Mouse (Mus musculus) liver, postnatal 0 days (tissue): ENCODE measurements around the gene Olfr554. TPM values are rescaled to one million over a fixed set of nuclear protein-coding genes. Genes with fewer than 3 reads are reported as not detected.
A peak's percentile ranks its signal among the peaks of the same experiment; 100 is the strongest.
"Not testable (repeated sequence)": the region's sequence is repeated elsewhere in the genome, so short reads cannot be mapped to it uniquely, and the experiment has no call there.

Source experiments
- ATAC-seq: fragments of 200-750 bp; cut with Nextera tagmentation; 2 replicates; pipeline ENCODE4 v1.8.0; 2017; ENCODE audit warnings: mild to moderate bottlenecking, moderate library complexity
- DNase-seq: peaks from one replicate; pipeline ENCODE4 v3.0.0-alpha.2; 2016
- H3K27ac ChIP-seq: fragments of 300-500 bp; sonication (generic); 2 replicates; pipeline ENCODE4 v1.5.1; 2014; ENCODE audit warnings: antibody characterized with exemption, moderate library complexity, mild to moderate bottlenecking, low read depth
- H3K27me3 ChIP-seq: fragments of 300-500 bp; sonication (generic); 2 replicates; pipeline ENCODE4 v1.6.1; 2014; ENCODE audit warnings: low read length, control low read depth, mixed read lengths; ENCODE audit not compliant: insufficient read depth
- H3K36me3 ChIP-seq: fragments of 300-500 bp; sonication (generic); replicated peaks from 2 replicates; pipeline ENCODE4 v1.6.1; 2014; ENCODE audit warnings: mild to moderate bottlenecking, control low read depth, low read length, moderate library complexity, mixed read lengths; ENCODE audit not compliant: insufficient read depth
- H3K4me1 ChIP-seq: fragments of 300-500 bp; sonication (generic); 2 replicates; pipeline ENCODE4 v1.6.1; 2014; ENCODE audit warnings: antibody characterized with exemption, mild to moderate bottlenecking, control low read depth; ENCODE audit not compliant: insufficient read depth
- H3K4me2 ChIP-seq: fragments of 300-500 bp; sonication (generic); 2 replicates; pipeline ENCODE4 v1.6.1; 2014; ENCODE audit warnings: low read depth, mild to moderate bottlenecking, low read length, moderate library complexity, mixed read lengths
- H3K4me3 ChIP-seq: fragments of 300-500 bp; sonication (generic); 2 replicates; pipeline ENCODE4 v1.5.1; 2014; ENCODE audit warnings: low read depth, low read length
- H3K9ac ChIP-seq: fragments of 300-500 bp; sonication (generic); replicated peaks from 2 replicates; pipeline ENCODE4 v1.6.1; 2014; ENCODE audit warnings: mild to moderate bottlenecking, moderate library complexity
- H3K9me3 ChIP-seq: fragments of 300-500 bp; sonication (generic); 2 replicates; pipeline ENCODE4 v1.6.1; 2016; ENCODE audit warnings: mild to moderate bottlenecking, control low read depth, low read length, mixed read lengths
- CTCF ChIP-seq: sonication (generic); IDR thresholded peaks from 2 replicates; pipeline ENCODE4 v1.5.1; 2016; ENCODE audit warnings: antibody characterized with exemption, low read depth
- EP300 ChIP-seq: IDR thresholded peaks from 2 replicates; pipeline ENCODE4 v1.6.1; 2016; ENCODE audit warnings: antibody characterized with exemption, low read depth, mild to moderate bottlenecking
- WGBS: fragments of 180-500 bp; shearing (Covaris S2); extraction: QIAGEN DNeasy Blood & Tissue Kit; methylation state at CpG from one replicate; pipeline ENCODE4 v1.1.7; 2014; ENCODE audit not compliant: insufficient replicate concordance; 5-methylcytosine and 5-hydroxymethylcytosine counted together
- polyA plus RNA-seq: library from polyadenylated mRNA; unstranded; fragments of >200 nt; fragmentation: Nextera tagmentation; extraction: Ambion mirVana; gene quantifications from 2 replicates; pipeline ENCODE4 v1.2.1, GENCODE M21; 2015

Gene Olfr554
- not detected in 2 replicates for polyA plus RNA-seq

- no peak within 1 kb of the TSS for H3K27ac ChIP-seq
- ATAC-seq (no peak), DNase-seq (no peak)
- H3K4me2 ChIP-seq: no peak within 1 kb of the TSS
- no peak within 1 kb of the TSS for H3K9ac ChIP-seq
- WGBS: 69% methylated on average over 1 of the region's 1 CpGs
- H3K27me3 ChIP-seq: no peaks in the 10 kb centered on the region
- H3K9me3 ChIP-seq: no peaks in the 10 kb centered on the region
- no peaks in the 10 kb centered on the region for H3K36me3 ChIP-seq
- no peak within 1 kb of the TSS for H3K4me3 ChIP-seq
- no peaks in the 10 kb centered on the region for H3K4me1 ChIP-seq
- TF ChIP-seq EP300 (no peak), CTCF (no peak)
These were observed at the start of gene Olfr554 for GRCm38 (mm10) chr7:102638132-102638531. Gene Olfr554 (plus strand): TSS chr7:102638432.

DNA sequence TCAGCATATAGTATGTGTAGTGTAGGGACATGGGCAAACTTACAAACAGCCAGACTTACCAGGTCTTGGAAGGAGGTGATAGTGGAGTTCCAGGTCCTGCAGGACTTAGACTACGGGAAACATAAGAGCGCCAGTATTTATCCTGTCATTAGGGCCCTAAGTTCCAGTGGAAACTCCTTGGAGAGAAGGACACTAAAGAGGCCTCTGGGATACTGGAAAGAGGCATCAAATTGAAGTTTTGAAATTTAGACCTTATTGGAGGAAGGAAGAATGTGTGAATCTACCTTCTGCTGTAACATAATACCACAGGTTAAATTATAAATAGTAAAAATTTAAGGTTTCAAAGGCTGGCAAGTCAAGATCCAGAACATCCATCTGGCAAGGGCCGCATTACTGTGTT, 46.4 kb upstream of the Olfr554 start, which contains the start of gene Olfr551:
Gene Olfr551, minus strand, starts transcription at position 101 of the 400 bp plus-strand sequence.
- TF ChIP-seq CTCF (no peak), EP300 (no peak)
- 79% methylated on average over 3 of the region's 3 CpGs for WGBS
- no peak within 1 kb of the TSS for H3K9ac ChIP-seq

GRCm38 (mm10) chr7:102597378-102598031, 40.7 kb upstream of the Olfr554 start, which contains the start of gene Olfr552:
Gene Olfr552 (plus strand): TSS chr7:102597770.
- Histone ChIP-seq H3K4me2 (no peak within 1 kb of the TSS), H3K27me3 (no peaks in the 10 kb centered on the region), H3K36me3 (no peaks in the 10 kb centered on the region), H3K9me3 (no peaks in the 10 kb centered on the region), H3K9ac (no peak within 1 kb of the TSS), H3K27ac (no peak within 1 kb of the TSS), H3K4me3 (no peak within 1 kb of the TSS), H3K4me1 (no peaks in the 10 kb centered on the region)
- TF ChIP-seq EP300 (no peak), CTCF (no peak)
- no peak for ATAC-seq
- no peak for DNase-seq
- WGBS: 33% methylated on average over 1 of the region's 1 CpGs

More for the DNA sequence above, 46.4 kb upstream of the Olfr554 start, which contains the start of gene Olfr551:
- Histone ChIP-seq H3K27ac (no peak within 1 kb of the TSS), H3K36me3 (no peaks in the 10 kb centered on the region), H3K4me3 (no peak within 1 kb of the TSS), H3K4me2 (no peak within 1 kb of the TSS), H3K27me3 (no peaks in the 10 kb centered on the region), H3K9me3 (no peaks in the 10 kb centered on the region), H3K4me1 (no peaks in the 10 kb centered on the region)
- DNase-seq (no peak), ATAC-seq (no peak)

DNA sequence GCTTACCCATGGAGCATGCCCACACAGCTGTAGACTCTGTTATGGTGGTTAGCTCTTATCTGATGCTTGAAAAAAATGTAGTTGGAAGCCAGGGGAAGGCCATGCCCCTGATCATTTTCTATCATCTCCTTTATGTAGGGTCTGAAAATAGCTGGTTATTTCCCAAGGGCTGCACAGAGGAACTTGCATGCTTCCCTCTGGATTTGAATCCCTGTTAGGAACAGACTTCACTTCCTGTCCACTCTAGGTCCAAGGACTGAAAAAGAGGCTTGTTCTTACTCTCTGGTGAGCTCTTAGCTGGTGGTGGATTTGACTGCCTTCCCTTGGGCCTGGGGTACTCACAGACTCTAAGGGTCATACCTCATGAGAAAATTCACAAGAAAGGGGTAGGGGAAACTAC, 20.1 kb upstream of the Olfr554 start, which contains the start of gene Olfr553:
Gene Olfr553, minus strand, starts transcription at position 101 of the 400 bp plus-strand sequence.
- no peak for ATAC-seq
- no peak for DNase-seq
- H3K27me3 ChIP-seq: no peaks in the 10 kb centered on the region
- H3K4me1 ChIP-seq: no peaks in the 10 kb centered on the region
- H3K4me3 ChIP-seq: no peak within 1 kb of the TSS
- H3K36me3 ChIP-seq: no peaks in the 10 kb centered on the region
- no peak for TF ChIP-seq EP300
- no peak for TF ChIP-seq CTCF
- H3K9me3 ChIP-seq: no peaks in the 10 kb centered on the region
- no peak within 1 kb of the TSS for H3K9ac ChIP-seq
- H3K4me2 ChIP-seq: no peak within 1 kb of the TSS
- H3K27ac ChIP-seq: no peak within 1 kb of the TSS

DNA sequence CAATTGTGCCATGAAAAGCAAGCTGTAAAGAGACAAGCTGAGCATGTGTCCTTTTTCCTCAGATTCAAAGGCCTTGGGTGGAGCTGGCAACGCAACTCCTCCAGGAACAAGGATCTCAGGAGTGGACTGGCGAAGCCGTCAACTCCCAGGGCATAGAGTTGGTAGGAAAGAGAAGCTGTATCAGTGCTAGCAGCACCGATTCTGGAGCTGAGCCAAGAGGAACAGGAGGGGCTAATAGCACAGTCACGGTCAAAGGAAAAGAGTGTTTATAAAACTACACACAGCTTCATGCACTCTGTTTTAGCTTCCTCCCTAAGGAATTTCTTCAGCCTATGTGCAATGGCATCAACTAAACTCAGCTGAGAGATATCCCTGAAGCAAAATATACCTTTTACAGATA, 18.6 kb upstream of the Olfr554 start:
- ATAC-seq (no peak), DNase-seq (no peak)
- Histone ChIP-seq H3K27me3 (no peaks in the 10 kb centered on the region), H3K9me3 (no peaks in the 10 kb centered on the region), H3K27ac (no peak overlapping the region), H3K36me3 (no peaks in the 10 kb centered on the region), H3K4me1 (no peaks in the 10 kb centered on the region), H3K9ac (no peak overlapping the region), H3K4me3 (no peak overlapping the region), H3K4me2 (no peak overlapping the region)
- 48% methylated on average over 5 of the region's 5 CpGs for WGBS
- no peak for TF ChIP-seq EP300
- TF ChIP-seq CTCF: no peak

DNA sequence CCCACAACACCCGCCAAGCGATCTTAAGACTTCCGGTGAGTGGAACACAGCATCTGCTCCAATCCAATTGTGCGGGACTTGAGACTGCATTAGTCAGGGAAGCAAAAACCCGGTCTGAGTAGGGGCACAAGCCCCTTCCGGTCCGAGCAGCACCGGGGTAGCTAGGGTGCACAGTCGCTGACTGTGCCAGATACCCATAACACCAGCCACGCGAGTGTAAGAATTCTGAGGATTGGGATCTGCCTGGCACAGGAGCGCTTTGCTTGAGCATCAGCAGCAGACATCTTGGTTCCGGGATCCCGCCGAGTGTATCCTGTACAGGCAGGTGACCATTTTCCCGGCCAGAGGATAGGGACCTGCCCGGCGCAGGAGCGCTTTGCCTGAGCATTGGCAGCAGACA, 17.9 kb upstream of the Olfr554 start:
- not testable (repeated sequence) for H3K9ac ChIP-seq, H3K9me3 ChIP-seq, H3K4me2 ChIP-seq, H3K4me3 ChIP-seq, ATAC-seq, DNase-seq, H3K4me1 ChIP-seq, H3K27ac ChIP-seq, H3K36me3 ChIP-seq, H3K27me3 ChIP-seq
- 81% methylated on average over 18 of the region's 19 CpGs for WGBS

DNA sequence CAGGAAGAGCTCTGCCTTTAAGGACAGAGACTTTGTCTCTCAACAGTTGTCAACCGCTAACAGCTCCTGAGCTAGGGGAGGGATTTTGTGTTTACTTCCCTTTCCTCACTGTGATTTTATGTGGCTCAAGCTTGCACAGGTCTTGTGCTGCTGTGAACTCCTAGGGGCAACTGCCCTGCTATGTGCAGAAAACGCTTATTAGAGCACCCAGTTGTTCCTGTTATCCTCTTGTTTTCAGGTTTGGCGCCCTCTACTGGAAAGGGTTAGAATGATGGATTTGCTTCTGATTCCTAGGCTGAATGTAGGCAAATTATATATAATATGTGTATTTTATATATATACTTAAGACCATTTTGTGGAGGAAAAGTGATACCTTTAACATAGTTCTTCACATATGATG, 1.6 kb upstream of the Olfr554 start:
- Histone ChIP-seq H3K27me3 (no peaks in the 10 kb centered on the region), H3K9ac (no peak overlapping the region), H3K4me2 (no peak overlapping the region), H3K4me3 (no peak overlapping the region), H3K4me1 (no peaks in the 10 kb centered on the region), H3K9me3 (no peaks in the 10 kb centered on the region), H3K27ac (no peak overlapping the region), H3K36me3 (no peaks in the 10 kb centered on the region)
- DNase-seq (peak; percentile 26), ATAC-seq (no peak)
- TF ChIP-seq CTCF (peak; percentile 79), EP300 (no peak)
- 16% methylated on average over 3 of the region's 3 CpGs for WGBS

DNA sequence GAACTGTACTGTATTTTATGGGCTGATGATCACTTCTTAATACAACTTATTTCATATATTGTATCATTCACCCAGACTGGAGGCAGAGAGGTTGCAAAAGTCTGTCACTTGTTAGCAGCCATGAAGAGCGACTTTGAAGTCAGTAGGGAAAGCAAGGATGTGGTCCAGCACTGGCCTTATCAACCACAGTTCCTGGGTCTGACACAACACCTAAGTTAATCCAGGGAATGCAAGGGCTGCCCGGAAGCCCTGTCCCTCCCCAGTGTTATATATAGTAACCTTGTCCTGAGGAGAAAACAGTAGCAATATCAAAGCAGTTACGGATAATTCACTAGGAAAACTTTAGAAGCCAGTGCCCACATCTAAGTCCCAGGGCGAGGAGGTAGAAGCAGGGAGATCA, 6.7 kb downstream of the Olfr554 start:
- H3K4me1 ChIP-seq, DNase-seq, H3K4me2 ChIP-seq, H3K9me3 ChIP-seq, H3K4me3 ChIP-seq, H3K27ac ChIP-seq, H3K27me3 ChIP-seq, H3K9ac ChIP-seq, ATAC-seq, H3K36me3 ChIP-seq: not testable (repeated sequence)
- WGBS: 76% methylated on average over 3 of the region's 4 CpGs
